Mouse (Mus musculus) activated CD4-positive, CD25-positive, alpha-beta regulatory T cell, adult 4 months (primary cell): Measurements from ENCODE around the gene Nr6a1. TPM values are rescaled to one million over a fixed set of nuclear protein-coding genes. Genes with fewer than 3 reads are reported as not detected.

Experiments
- ATAC-seq: one replicate; pipeline ENCODE4 v1.8.0; 2017
- polyA plus RNA-seq, 2 experiments: library from polyadenylated mRNA; unstranded; fragments of 100-300 nt; shearing (Covaris generic); gene quantifications; one replicate each; pipeline ENCODE4 v1.2.1; 2017

Nr6a1 gene
- polyA plus RNA-seq, 2 experiments from 2014 or later = 0.37 to 0.40 TPM

DNA sequence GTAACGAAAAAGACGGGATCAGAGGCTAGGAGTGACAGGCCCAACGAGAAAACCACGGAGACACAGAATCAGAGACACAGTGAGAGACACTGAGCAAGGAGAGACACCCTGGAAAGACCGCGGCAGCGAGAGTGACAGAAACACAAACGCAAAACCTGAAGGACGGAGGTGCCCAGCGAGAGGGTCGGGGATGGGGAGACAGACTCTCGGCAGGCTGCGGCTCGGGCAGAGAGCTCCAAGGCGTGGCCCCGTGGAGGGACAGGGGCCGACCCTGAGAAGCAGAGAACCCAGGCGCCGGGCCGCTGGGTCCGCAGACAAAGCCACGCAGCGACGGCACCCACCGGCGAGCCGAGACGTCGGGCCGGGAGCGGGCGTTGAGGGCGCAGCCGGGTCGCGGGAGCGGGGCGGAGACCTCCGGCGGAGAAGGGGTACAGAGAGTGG is 216.0 kb downstream of the Nr6a1 start:
- ATAC-seq = no peak

DNA sequence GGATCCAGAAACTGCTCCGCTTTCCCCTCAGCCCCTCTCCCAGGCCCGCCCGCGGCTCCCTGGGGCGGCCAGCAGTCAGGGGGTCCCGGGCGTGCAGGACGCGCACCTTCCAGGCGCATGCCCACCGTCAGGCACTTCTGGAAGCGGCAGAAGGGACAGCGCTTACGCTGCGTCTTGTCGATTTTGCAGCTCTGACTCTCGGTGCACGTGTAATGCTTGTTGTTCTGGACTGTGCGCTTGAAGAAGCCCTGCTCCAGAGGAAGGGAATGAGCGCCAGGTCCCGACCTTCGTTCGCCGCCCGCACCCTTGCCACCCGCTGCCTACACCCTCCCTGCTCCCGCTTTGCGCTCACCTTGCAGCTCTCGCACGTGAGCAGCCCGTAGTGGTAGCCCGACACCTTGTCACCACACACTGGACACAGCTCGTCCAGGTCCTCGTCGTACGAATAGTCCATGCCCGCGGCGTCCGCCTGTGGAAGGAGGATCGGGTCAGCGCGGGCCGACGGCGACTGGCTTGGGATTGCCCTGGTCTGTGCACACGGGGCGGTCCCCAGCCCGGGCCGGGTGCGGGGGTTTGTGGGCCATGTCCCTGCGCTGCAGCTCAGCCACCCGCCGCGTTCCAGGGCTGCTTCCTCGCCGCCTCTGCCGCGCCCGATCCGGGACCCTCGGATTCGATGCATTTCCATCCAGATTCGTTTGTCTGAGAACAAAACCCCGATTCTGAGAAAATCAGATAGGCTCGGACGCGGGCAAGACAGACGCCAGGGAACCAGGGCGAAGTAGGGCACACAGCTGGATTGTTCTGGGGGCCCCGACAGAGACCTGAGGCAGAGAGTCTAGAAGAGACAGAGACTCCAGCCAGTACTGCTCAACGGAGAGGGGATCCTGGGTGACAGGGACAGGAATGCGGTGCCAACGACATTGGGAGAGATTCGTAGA is 216.9 kb downstream of the Nr6a1 start:
- no peak for ATAC-seq

- no peak for ATAC-seq
Measured at GRCm38 (mm10) chr2:38708907-38709688, 218.4 kb downstream of the Nr6a1 start.

GRCm38 (mm10) chr2:38706661-38707060 is 220.8 kb downstream of the Nr6a1 start:
- no peak for ATAC-seq

GRCm38 (mm10) chr2:38705036-38705435 is 222.5 kb downstream of the Nr6a1 start:
- ATAC-seq = no peak

DNA sequence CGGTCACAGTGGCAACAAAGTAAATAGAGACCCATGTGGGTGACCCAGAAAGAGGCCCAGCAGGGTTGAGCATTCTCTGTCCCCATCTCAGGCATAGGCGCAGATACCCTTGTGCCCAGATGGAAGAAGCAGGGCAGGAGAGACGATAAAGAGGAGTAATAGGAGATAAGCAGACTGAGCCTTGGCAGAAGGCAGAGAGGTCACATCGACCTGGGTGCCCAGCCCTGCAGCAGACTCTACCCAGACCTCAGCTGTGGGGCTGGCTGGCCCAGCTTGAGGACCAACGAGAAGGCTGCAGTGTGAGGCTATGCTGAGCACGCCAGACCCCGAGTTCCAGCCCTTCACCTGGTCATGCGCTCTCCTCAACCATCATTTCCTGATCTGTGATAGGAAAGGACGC is 223.2 kb downstream of the Nr6a1 start:
- ATAC-seq = no peak

GRCm38 (mm10) chr2:38700177-38700576 is 227.3 kb downstream of the Nr6a1 start:
- ATAC-seq = no peak

- no peak for ATAC-seq
Measured at GRCm38 (mm10) chr2:38698623-38699022, 228.9 kb downstream of the Nr6a1 start.

GRCm38 (mm10) chr2:38697128-38698120 is 230.1 kb downstream of the Nr6a1 start:
- ATAC-seq = no peak

DNA sequence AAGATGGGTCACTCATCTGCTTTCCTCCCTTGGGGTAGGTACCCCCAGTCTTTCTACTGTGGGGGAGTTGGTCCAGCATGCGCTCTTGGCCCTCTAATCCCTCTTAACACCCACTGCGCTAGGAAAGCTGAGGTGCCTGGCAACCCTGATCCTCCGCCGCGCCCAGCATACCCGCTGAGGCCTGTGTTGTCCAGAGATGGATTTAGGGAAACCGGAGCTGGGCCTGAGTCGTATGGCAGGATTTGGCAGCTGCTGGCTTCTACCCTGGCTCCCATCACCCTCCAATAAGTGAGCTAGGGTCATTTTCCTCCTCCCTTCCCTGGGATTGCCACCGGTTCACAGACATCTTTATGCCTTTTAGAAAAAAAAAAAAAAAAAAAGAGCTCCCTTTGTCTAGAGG is 231.7 kb downstream of the Nr6a1 start:
- ATAC-seq = no peak

GRCm38 (mm10) chr2:38691542-38691941 is 235.9 kb downstream of the Nr6a1 start:
- no peak for ATAC-seq

- no peak for ATAC-seq
Measured at GRCm38 (mm10) chr2:38689881-38690280, 237.6 kb downstream of the Nr6a1 start.

GRCm38 (mm10) chr2:38688791-38689520 is 238.5 kb downstream of the Nr6a1 start:
- no peak for ATAC-seq

GRCm38 (mm10) chr2:38685746-38686145 is 241.7 kb downstream of the Nr6a1 start:
- no peak for ATAC-seq

DNA sequence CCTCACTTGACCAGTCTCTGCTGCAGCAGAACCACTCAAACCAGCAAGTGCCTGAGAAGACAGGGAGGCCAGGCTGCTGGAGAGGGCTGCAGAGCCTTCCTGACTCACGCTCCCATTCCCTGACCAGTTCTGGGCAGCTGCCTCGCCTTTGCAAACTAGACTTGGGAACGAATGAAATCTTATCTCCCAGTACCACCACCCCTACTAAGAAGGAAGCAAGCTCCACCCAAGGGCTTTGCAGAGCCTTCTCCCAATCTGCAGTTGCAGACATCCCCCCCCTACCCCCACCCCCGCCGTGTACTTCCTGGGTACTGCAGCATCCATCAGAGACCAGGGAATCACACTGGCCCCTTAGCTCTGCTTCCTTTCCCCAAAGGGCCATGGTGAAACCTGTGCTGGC is 244.4 kb downstream of the Nr6a1 start:
- ATAC-seq = no peak

GRCm38 (mm10) chr2:38682209-38682608 is 245.3 kb downstream of the Nr6a1 start:
- no peak for ATAC-seq

- no peak for ATAC-seq
Measured at GRCm38 (mm10) chr2:38678947-38679346, 248.5 kb downstream of the Nr6a1 start.

- no peak for ATAC-seq
Measured at GRCm38 (mm10) chr2:38675366-38675969, 252.0 kb downstream of the Nr6a1 start.
